Mouse (Mus musculus) embryonic facial prominence, embryonic 12.5 days (tissue): ENCODE results near the gene Prkci. TPM values are rescaled to one million over a fixed set of nuclear protein-coding genes. Genes with fewer than 3 reads are reported as not detected.

Experiments
- ATAC-seq: fragments of 200-750 bp; cut with Nextera tagmentation; 2 replicates; pipeline ENCODE4 v1.8.0; 2017; ENCODE audit not compliant: insufficient number of reproducible peaks, insufficient read depth, low FRiP score, low TSS enrichment
- H3K27ac ChIP-seq: fragments of 300-500 bp; sonication (generic); 2 replicates; pipeline ENCODE4 v1.5.1; 2016; ENCODE audit warnings: mild to moderate bottlenecking
- H3K27me3 ChIP-seq: fragments of 300-500 bp; sonication (generic); 2 replicates; pipeline ENCODE4 v1.6.1; 2016; ENCODE audit warnings: mild to moderate bottlenecking, moderate library complexity
- H3K36me3 ChIP-seq: fragments of 300-500 bp; sonication (generic); 2 replicates; pipeline ENCODE4 v1.6.1; 2016; ENCODE audit warnings: mild to moderate bottlenecking
- H3K4me1 ChIP-seq: fragments of 300-500 bp; sonication (generic); 2 replicates; pipeline ENCODE4 v1.6.1; 2016
- H3K4me2 ChIP-seq: fragments of 300-500 bp; sonication (generic); replicated peaks from 2 replicates; pipeline ENCODE4 v1.6.1; 2016; ENCODE audit warnings: mild to moderate bottlenecking, moderate library complexity
- H3K4me3 ChIP-seq: fragments of 300-500 bp; sonication (generic); 2 replicates; pipeline ENCODE4 v1.5.1; 2016; ENCODE audit warnings: mild to moderate bottlenecking
- H3K9ac ChIP-seq: fragments of 300-500 bp; sonication (generic); 2 replicates; pipeline ENCODE4 v1.6.1; 2016; ENCODE audit warnings: mild to moderate bottlenecking, moderate library complexity
- H3K9me3 ChIP-seq: fragments of 300-500 bp; sonication (generic); 2 replicates; pipeline ENCODE4 v1.6.1; 2016; ENCODE audit warnings: mild to moderate bottlenecking, moderate library complexity
- WGBS: fragments of 180-500 bp; shearing (Covaris S2); methylation state at CpG from one replicate; pipeline ENCODE4 v1.1.7; 2016; 5-methylcytosine and 5-hydroxymethylcytosine counted together
- polyA plus RNA-seq: library from polyadenylated mRNA; unstranded; fragments of >200 nt; fragmentation: Nextera tagmentation; extraction: Ambion mirVana; gene quantifications from 2 replicates; pipeline ENCODE4 v1.2.1, GENCODE M21; 2016

Gene Prkci
- polyA plus RNA-seq, 1 experiment from 2014 or later, result 52.2 TPM

GRCm38 (mm10) chr3:30975102-30975754 is 20.3 kb upstream of the Prkci start:
- no peaks in the 10 kb centered on the region; the same call in 1 of the 2 replicates for H3K4me1 ChIP-seq
- 40% methylated on average over 9 of the region's 9 CpGs for WGBS
- no peak overlapping the region for H3K4me3 ChIP-seq
- no peak for ATAC-seq
- no peaks in the 10 kb centered on the region for H3K9me3 ChIP-seq
- no peak overlapping the region for H3K4me2 ChIP-seq
- no peak overlapping the region for H3K27ac ChIP-seq
- H3K36me3 ChIP-seq, result no peaks in the 10 kb centered on the region
- no peak overlapping the region for H3K9ac ChIP-seq
- no peaks in the 10 kb centered on the region for H3K27me3 ChIP-seq

- H3K9me3 ChIP-seq, result no peaks in the 10 kb centered on the region
- WGBS, result 52% methylated on average over 1 of the region's 1 CpGs
- H3K4me2 ChIP-seq, result no peak overlapping the region
- no peak overlapping the region for H3K4me3 ChIP-seq
- H3K27me3 ChIP-seq, result no peaks in the 10 kb centered on the region
- H3K9ac ChIP-seq, result no peak overlapping the region
- no peak overlapping the region for H3K27ac ChIP-seq
- no peak for ATAC-seq
- no peaks in the 10 kb centered on the region for H3K4me1 ChIP-seq
- H3K36me3 ChIP-seq, result no peaks in the 10 kb centered on the region
These were observed 18.4 kb upstream of the Prkci start for GRCm38 (mm10) chr3:30976991-30977603.

- Histone ChIP-seq H3K4me1 (0 out of 2 replicates have a peak, but pooled peaks cover 3% of the 10 kb centered on the region), H3K9ac (no peak overlapping the region), H3K27me3 (no peaks in the 10 kb centered on the region), H3K4me2 (no peak overlapping the region), H3K4me3 (no peak overlapping the region), H3K27ac (no peak overlapping the region), H3K36me3 (no peaks in the 10 kb centered on the region), H3K9me3 (no peaks in the 10 kb centered on the region)
- ATAC-seq, result no peak
- WGBS, result 71% methylated on average over 5 of the region's 5 CpGs
These were observed 13.7 kb upstream of the Prkci start for GRCm38 (mm10) chr3:30981616-30982380.

- no peak overlapping the region for H3K9ac ChIP-seq
- H3K4me2 ChIP-seq, result no peak overlapping the region
- WGBS, result 58% methylated on average over 8 of the region's 8 CpGs
- H3K27me3 ChIP-seq, result no peaks in the 10 kb centered on the region
- no peak overlapping the region for H3K27ac ChIP-seq
- H3K4me3 ChIP-seq, result no peak overlapping the region
- ATAC-seq, result no peak
- H3K36me3 ChIP-seq, result no peaks in the 10 kb centered on the region
- no peaks in the 10 kb centered on the region for H3K9me3 ChIP-seq
- 0 out of 2 replicates have a peak, but pooled peaks cover 3% of the 10 kb centered on the region for H3K4me1 ChIP-seq
These were observed 12.5 kb upstream of the Prkci start for GRCm38 (mm10) chr3:30982924-30983536.

- H3K36me3 ChIP-seq, result no peaks in the 10 kb centered on the region
- H3K27ac ChIP-seq, result no peak overlapping the region
- ATAC-seq, result no peak
- no peak overlapping the region for H3K4me3 ChIP-seq
- no peak overlapping the region for H3K9ac ChIP-seq
- H3K27me3 ChIP-seq, result no peaks in the 10 kb centered on the region
- 90% methylated on average over 9 of the region's 9 CpGs for WGBS
- H3K9me3 ChIP-seq, result no peaks in the 10 kb centered on the region
- H3K4me1 ChIP-seq, result 0 out of 2 replicates have a peak, but pooled peaks cover 3% of the 10 kb centered on the region
- no peak overlapping the region for H3K4me2 ChIP-seq
These were observed 7.9 kb upstream of the Prkci start for GRCm38 (mm10) chr3:30987396-30988318.

- no peaks in the 10 kb centered on the region for H3K27me3 ChIP-seq
- no peak for ATAC-seq
- H3K9me3 ChIP-seq, result no peaks in the 10 kb centered on the region
- H3K27ac ChIP-seq, result no peak overlapping the region
- H3K4me3 ChIP-seq, result no peak overlapping the region
- H3K9ac ChIP-seq, result no peak overlapping the region
- WGBS, result 79% methylated on average over 7 of the region's 7 CpGs
- no peak overlapping the region for H3K4me2 ChIP-seq
- H3K4me1 ChIP-seq, result peaks cover 6% of the 10 kb centered on the region
- H3K36me3 ChIP-seq, result no peaks in the 10 kb centered on the region
These were observed 3.4 kb upstream of the Prkci start for GRCm38 (mm10) chr3:30992161-30992560.

- no peaks in the 10 kb centered on the region for H3K27me3 ChIP-seq
- no peak overlapping the region for H3K9ac ChIP-seq
- H3K4me1 ChIP-seq, result peaks cover 10% of the 10 kb centered on the region
- no peaks in the 10 kb centered on the region for H3K36me3 ChIP-seq
- no peaks in the 10 kb centered on the region for H3K9me3 ChIP-seq
- H3K4me2 ChIP-seq, result no peak overlapping the region
- H3K27ac ChIP-seq, result no peak overlapping the region
- ATAC-seq, result no peak
- H3K4me3 ChIP-seq, result no peak overlapping the region
These were observed 2.4 kb upstream of the Prkci start for GRCm38 (mm10) chr3:30993066-30993573.

GRCm38 (mm10) chr3:30994859-30995258 is 688 bp upstream of the Prkci start:
- no peak overlapping the region for H3K27ac ChIP-seq
- H3K27me3 ChIP-seq, result no peaks in the 10 kb centered on the region
- no peak for ATAC-seq
- peak overlapping the region; percentile 67 for H3K4me3 ChIP-seq
- H3K36me3 ChIP-seq, result no peaks in the 10 kb centered on the region
- H3K4me2 ChIP-seq, result peak overlapping the region; percentile 67
- peaks cover 18% of the 10 kb centered on the region for H3K4me1 ChIP-seq
- H3K9ac ChIP-seq, result no peak overlapping the region
- WGBS, result 20% methylated on average over 6 of the region's 6 CpGs
- no peaks in the 10 kb centered on the region for H3K9me3 ChIP-seq

GRCm38 (mm10) chr3:30995899-30996687 is 546 bp downstream of the Prkci start:
- Histone ChIP-seq H3K27me3 (no peaks in the 10 kb centered on the region), H3K4me1 (peaks cover 24% of the 10 kb centered on the region), H3K4me2 (peak overlapping the region; percentile 67), H3K9me3 (no peaks in the 10 kb centered on the region), H3K27ac (peak overlapping the region; percentile 70), H3K4me3 (peak overlapping the region; percentile 67), H3K9ac (peak overlapping the region; percentile 72), H3K36me3 (no peaks in the 10 kb centered on the region)
- under 1% methylated on average over 49 of the region's 49 CpGs for WGBS
- peak; percentile 64 for ATAC-seq

- Histone ChIP-seq H3K4me2 (peak overlapping the region; percentile 67), H3K4me3 (peak overlapping the region; percentile 67), H3K27ac (no peak overlapping the region), H3K4me1 (peaks cover 24% of the 10 kb centered on the region), H3K9me3 (no peaks in the 10 kb centered on the region), H3K27me3 (no peaks in the 10 kb centered on the region), H3K36me3 (no peaks in the 10 kb centered on the region), H3K9ac (peak overlapping the region; percentile 72)
- no peak for ATAC-seq
- WGBS, result 3% methylated on average over 4 of the region's 4 CpGs
These were observed 1.1 kb downstream of the Prkci start for GRCm38 (mm10) chr3:30996688-30997014.
